Mouse (Mus musculus) CH12.LX (cell line): ENCODE measurements around the gene P4hb. TPM values are rescaled to one million over a fixed set of nuclear protein-coding genes. Genes with fewer than 3 reads are reported as not detected.
A peak's percentile ranks its signal among the peaks of the same experiment; 100 is the strongest.

Experiments used
- DNase-seq: peaks from one replicate; pipeline ENCODE4 v3.0.0-alpha.2; 2013; ENCODE audit errors: extremely low read depth
- H3K27ac ChIP-seq: 2 replicates; pipeline ENCODE4 v1.5.1; 2012; ENCODE audit warnings: low read depth, mild to moderate bottlenecking, control low read depth, moderate library complexity; ENCODE audit not compliant: insufficient read depth
- H3K27me3 ChIP-seq: replicated peaks from 2 replicates; pipeline ENCODE3; 2012; ENCODE audit warnings: inconsistent platforms
- H3K36me3 ChIP-seq, 2 experiments: replicated peaks in 1 of 2; 2 replicates each; pipeline versions ENCODE3 to v1.6.1; 2012; ENCODE audit warnings: inconsistent platforms in 1 of 2, low read length in 1 of 2, mild to moderate bottlenecking in 1 of 2, mixed read lengths in 1 of 2, moderate library complexity in 1 of 2; ENCODE audit not compliant: control insufficient read depth in 1 of 2, insufficient read depth in 1 of 2
- H3K4me1 ChIP-seq, 2 experiments: 2 replicates each; pipeline ENCODE4 v1.6.1; 2012; ENCODE audit warnings: inconsistent platforms in 1 of 2, moderate library complexity in 1 of 2; ENCODE audit not compliant: insufficient read depth in 2 of 2, control insufficient read depth in 1 of 2
- H3K4me2 ChIP-seq: 2 replicates; pipeline ENCODE4 v1.6.1; 2012; ENCODE audit warnings: low read depth, mild to moderate bottlenecking, control low read depth; ENCODE audit not compliant: poor library complexity, insufficient read depth, severe bottlenecking
- H3K4me3 ChIP-seq, 3 experiments: fragments of 150-350 bp in 1 of 3; sonication (generic) in 1 of 3; replicated peaks in 1 of 3; 2 replicates each; pipeline versions ENCODE3 to v1.5.1; 2011 to 2012; ENCODE audit warnings: low read depth in 2 of 3, low read length in 2 of 3, mild to moderate bottlenecking in 2 of 3, moderate library complexity in 2 of 3, control low read depth in 1 of 3, improper control_type of control experiment in 1 of 3, inconsistent platforms in 1 of 3, mixed read lengths in 1 of 3; ENCODE audit not compliant: poor library complexity in 1 of 3
- H3K79me2 ChIP-seq: replicated peaks from 2 replicates; pipeline ENCODE4 v1.6.1; 2012; ENCODE audit warnings: mild to moderate bottlenecking, moderate library complexity; ENCODE audit not compliant: control insufficient read depth, poor library complexity, insufficient read depth, severe bottlenecking; ENCODE audit errors: extremely low read depth
- H3K9ac ChIP-seq: 2 replicates; pipeline ENCODE4 v1.6.1; 2012; ENCODE audit warnings: low read depth, mild to moderate bottlenecking, control low read depth, moderate library complexity; ENCODE audit not compliant: insufficient read depth
- H3K9me3 ChIP-seq: replicated peaks from 2 replicates; pipeline ENCODE3; 2012; ENCODE audit warnings: low read length, inconsistent platforms, mixed read lengths
- BHLHE40 ChIP-seq: IDR thresholded peaks from 2 replicates; pipeline ENCODE4 v1.6.1; 2011; ENCODE audit warnings: mild to moderate bottlenecking, low read depth, low read length, improper control_type of control experiment
- CHD1 ChIP-seq: IDR thresholded peaks from 2 replicates; pipeline ENCODE4 v1.6.1; 2012; ENCODE audit warnings: low read depth, low read length, improper control_type of control experiment, inconsistent platforms
- CHD2 ChIP-seq: IDR thresholded peaks from 2 replicates; pipeline ENCODE4 v1.6.1; 2011; ENCODE audit warnings: low read length, improper control_type of control experiment
- CTCF ChIP-seq, 2 experiments: IDR thresholded peaks in 1 of 2; conservative IDR thresholded peaks in 1 of 2; 2 replicates each; pipeline ENCODE4 v1.5.1; 2011 to 2012; ENCODE audit warnings: low read depth in 2 of 2, low read length in 2 of 2, improper control_type of control experiment in 1 of 2, inconsistent platforms in 1 of 2, mild to moderate bottlenecking in 1 of 2, moderate library complexity in 1 of 2
- E2F4 ChIP-seq: IDR thresholded peaks from 2 replicates; pipeline ENCODE4 v1.6.1; 2011; ENCODE audit warnings: low read depth, low read length, improper control_type of control experiment; ENCODE audit not compliant: insufficient replicate concordance
- ELF1 ChIP-seq: IDR thresholded peaks from 2 replicates; pipeline ENCODE4 v1.6.1; 2014; ENCODE audit warnings: low read depth, mild to moderate bottlenecking, inconsistent platforms, low read length, improper control_type of control experiment
- ETS1 ChIP-seq: conservative IDR thresholded peaks from 2 replicates; pipeline ENCODE4 v1.6.1; 2012; ENCODE audit warnings: low read depth, mild to moderate bottlenecking, inconsistent platforms, low read length, improper control_type of control experiment, moderate library complexity
- GABPA ChIP-seq: IDR thresholded peaks from 2 replicates; pipeline ENCODE4 v1.6.1; 2012; ENCODE audit warnings: low read depth, low read length, improper control_type of control experiment, inconsistent platforms; ENCODE audit not compliant: insufficient replicate concordance
- IRF4 ChIP-seq: IDR thresholded peaks from 2 replicates; pipeline ENCODE4 v1.6.1; 2014; ENCODE audit warnings: low read depth, mild to moderate bottlenecking, inconsistent platforms, low read length, improper control_type of control experiment
- JUN ChIP-seq: IDR thresholded peaks from 2 replicates; pipeline ENCODE4 v1.6.1; 2011; ENCODE audit warnings: low read depth, mild to moderate bottlenecking, low read length, improper control_type of control experiment, moderate library complexity; ENCODE audit not compliant: insufficient read depth
- JUND ChIP-seq: conservative IDR thresholded peaks from 2 replicates; pipeline ENCODE4 v1.6.1; 2011; ENCODE audit warnings: low read depth, low read length, improper control_type of control experiment
- KAT2A ChIP-seq: IDR thresholded peaks from 2 replicates; pipeline ENCODE4 v1.6.1; 2012; ENCODE audit warnings: low read length, improper control_type of control experiment, inconsistent platforms; ENCODE audit not compliant: insufficient replicate concordance
- MAFK ChIP-seq: IDR thresholded peaks from 2 replicates; pipeline ENCODE4 v1.6.1; 2011; ENCODE audit warnings: low read length, improper control_type of control experiment; ENCODE audit not compliant: insufficient replicate concordance
- MAZ ChIP-seq: IDR thresholded peaks from 2 replicates; pipeline ENCODE4 v1.6.1; 2012; ENCODE audit warnings: low read depth, mild to moderate bottlenecking, inconsistent platforms, low read length, improper control_type of control experiment, moderate library complexity
- MEF2A ChIP-seq: IDR thresholded peaks from 2 replicates; pipeline ENCODE4 v1.6.1; 2014; ENCODE audit warnings: low read depth, mild to moderate bottlenecking, inconsistent platforms, low read length, improper control_type of control experiment, borderline replicate concordance
- MYC ChIP-seq: IDR thresholded peaks from 2 replicates; pipeline ENCODE4 v1.6.1; 2011; ENCODE audit warnings: low read depth, mild to moderate bottlenecking, improper control_type of control experiment, low read length
- NELFE ChIP-seq: IDR thresholded peaks from 2 replicates; pipeline ENCODE4 v1.6.1; 2011; ENCODE audit warnings: low read depth, low read length, improper control_type of control experiment
- NRF1 ChIP-seq: IDR thresholded peaks from 2 replicates; pipeline ENCODE4 v1.6.1; 2014; ENCODE audit warnings: low read depth, mild to moderate bottlenecking, inconsistent platforms, low read length, improper control_type of control experiment, moderate library complexity
- PAX5 ChIP-seq: IDR thresholded peaks from 2 replicates; pipeline ENCODE4 v1.6.1; 2012; ENCODE audit warnings: low read length, inconsistent platforms, mixed read lengths
- POLR2A ChIP-seq: IDR thresholded peaks from 2 replicates; pipeline ENCODE4 v1.6.1; 2011; ENCODE audit warnings: low read depth, mild to moderate bottlenecking, improper control_type of control experiment, low read length
- POLR2AphosphoS2 ChIP-seq: IDR thresholded peaks from 2 replicates; pipeline ENCODE4 v1.6.1; 2011; ENCODE audit warnings: low read depth, low read length, improper control_type of control experiment
- RAD21 ChIP-seq: IDR thresholded peaks from 2 replicates; pipeline ENCODE4 v1.6.1; 2011; ENCODE audit warnings: low read depth, mild to moderate bottlenecking, low read length, improper control_type of control experiment, moderate library complexity
- RCOR1 ChIP-seq: conservative IDR thresholded peaks from 2 replicates; pipeline ENCODE4 v1.6.1; 2012; ENCODE audit warnings: low read depth, mild to moderate bottlenecking, inconsistent platforms, low read length, improper control_type of control experiment
- SIN3A ChIP-seq: IDR thresholded peaks from 2 replicates; pipeline ENCODE4 v1.6.1; 2012; ENCODE audit warnings: low read length, improper control_type of control experiment, inconsistent platforms
- SMC3 ChIP-seq: IDR thresholded peaks from 2 replicates; pipeline ENCODE4 v1.6.1; 2011; ENCODE audit warnings: low read depth, low read length, improper control_type of control experiment
- TBP ChIP-seq: conservative IDR thresholded peaks from 2 replicates; pipeline ENCODE4 v1.6.1; 2011; ENCODE audit warnings: low read depth, low read length, improper control_type of control experiment
- TCF12 ChIP-seq: IDR thresholded peaks from 2 replicates; pipeline ENCODE4 v1.6.1; 2014; ENCODE audit warnings: low read depth, mild to moderate bottlenecking, inconsistent platforms, low read length, improper control_type of control experiment
- UBTF ChIP-seq: IDR thresholded peaks from 2 replicates; pipeline ENCODE4 v1.6.1; 2012; ENCODE audit warnings: low read depth, mild to moderate bottlenecking, inconsistent platforms, low read length, improper control_type of control experiment, moderate library complexity
- USF1 ChIP-seq: IDR thresholded peaks from 2 replicates; pipeline ENCODE4 v1.6.1; 2014; ENCODE audit warnings: low read depth, mild to moderate bottlenecking, inconsistent platforms, low read length, improper control_type of control experiment
- USF2 ChIP-seq: conservative IDR thresholded peaks from 2 replicates; pipeline ENCODE4 v1.6.1; 2011; ENCODE audit warnings: low read depth, low read length, improper control_type of control experiment
- ZKSCAN1 ChIP-seq: IDR thresholded peaks from 2 replicates; pipeline ENCODE4 v1.6.1; 2012; ENCODE audit warnings: low read depth, inconsistent platforms, low read length, improper control_type of control experiment, borderline replicate concordance
- ZMIZ1 ChIP-seq: IDR thresholded peaks from 2 replicates; pipeline ENCODE4 v1.6.1; 2012; ENCODE audit warnings: low read depth, mild to moderate bottlenecking, inconsistent platforms, low read length, improper control_type of control experiment
- ZNF384 ChIP-seq: IDR thresholded peaks from 2 replicates; pipeline ENCODE4 v1.6.1; 2012; ENCODE audit warnings: low read depth, low read length, improper control_type of control experiment, inconsistent platforms
- dilution Hi-C: fragments of 300-500 bp; cut with MboI; formaldehyde crosslinking; loops from 2 replicates; pipeline ENCODE4 v1.14.3; 2020; ENCODE audit warnings: low sequenced_read_pairs; ENCODE audit not compliant: extremely low pct_unique_long_range_greater_than_20kb, extremely low pct_ligation_motif_present
- in situ Hi-C: fragments of 300-500 bp; cut with MboI; formaldehyde crosslinking; loops from 3 replicates; pipeline ENCODE4 v1.14.3; 2019; ENCODE audit warnings: low sequenced_read_pairs, low pct_ligation_motif_present, low pct_unique_long_range_greater_than_20kb, mixed read lengths
- polyA plus RNA-seq: library from polyadenylated mRNA; unstranded; fragments of >175 nt; gene quantifications from 2 replicates; pipeline ENCODE4 v1.2.1, GENCODE M21; 2012; ENCODE audit warnings: low read depth; ENCODE audit not compliant: insufficient read length
- total RNA-seq, 2 experiments: library from RNA; depleted of rRNA; stranded (reverse); fragments of 300-350 nt in 1 of 2; fragments of >200 nt in 1 of 2; gene quantifications; 2 replicates each; pipeline ENCODE4 v1.2.3; 2012 to 2014

Gene P4hb
- total and polyA plus RNA-seq, 3 experiments, result 486 to 644 (median 531) TPM

- TF ChIP-seq BHLHE40 (no peak), USF2 (no peak), ZKSCAN1 (no peak)
These were observed 45.8 kb upstream of the P4hb start (continued) for GRCm38 (mm10) chr11:120618619-120619535.

DNA sequence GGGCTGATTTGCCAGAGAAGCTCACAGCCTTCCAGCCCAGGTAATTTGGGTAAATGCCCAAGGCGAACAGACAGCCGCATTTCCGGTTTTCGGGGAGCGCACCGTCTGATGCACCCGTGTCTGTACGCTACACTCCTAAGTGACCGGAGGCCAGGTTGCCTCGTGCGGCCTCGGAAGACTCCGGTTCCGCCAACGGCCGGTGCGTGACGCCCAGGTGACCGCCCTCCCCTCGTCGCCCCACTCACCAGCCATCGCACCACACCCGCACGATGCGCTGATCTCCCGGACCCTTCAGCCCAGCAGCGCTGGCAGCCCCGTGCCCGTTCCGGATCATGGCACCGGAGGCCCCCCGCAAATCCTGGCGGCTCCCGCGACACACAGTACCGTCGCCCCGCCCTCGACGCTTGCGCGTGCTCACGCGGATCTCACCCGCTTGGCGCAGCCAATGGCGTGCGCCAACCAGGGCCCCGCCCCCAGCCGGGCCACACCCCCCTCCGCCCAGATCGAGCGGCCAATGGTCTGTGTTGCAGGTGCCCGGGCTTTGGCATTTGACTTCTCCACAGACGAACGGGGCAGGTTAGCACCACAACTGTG lies 44.6 kb upstream of the P4hb start, which contains the start of gene Pcyt2:
Pcyt2 (minus strand) TSS at position 418 of the 594 bp plus-strand sequence.
- Histone ChIP-seq H3K9me3 (no peaks in the 10 kb centered on the region), H3K27ac (peak within 1 kb of the TSS; percentile 59), H3K27me3 (no peaks in the 10 kb centered on the region), H3K4me2 (peak within 1 kb of the TSS; percentile 63), H3K9ac (peak within 1 kb of the TSS; percentile 73), H3K79me2 (peaks cover 22% of the 10 kb centered on the region), H3K4me1 (peaks cover 8 to 36% of the 10 kb centered on the region in 2 experiments), H3K36me3 (peaks cover 62 to 80% of the 10 kb centered on the region in 2 experiments), H3K4me3 (peak within 1 kb of the TSS; percentile 75 to 87 (median 79))
- dilution Hi-C loops (no loop called here), in situ Hi-C loops (no loop called here)
- DNase-seq, result peak; percentile 96
- peak; percentile 57 for TF ChIP-seq MEF2A
- TF ChIP-seq USF1, result no peak; the same call in 1 of the 2 replicates
- TF ChIP-seq ZMIZ1, result peak; percentile 94
- TF ChIP-seq JUND, result no peak
- TF ChIP-seq ELF1, result peak; percentile 49
- peak; percentile 52; the same call in 1 of the 2 replicates for TF ChIP-seq TBP
- TF ChIP-seq USF2, result no peak
- TF ChIP-seq MAFK, result no peak
- TF ChIP-seq CHD1, result no peak
- TF ChIP-seq POLR2AphosphoS2, result peak; percentile 99
- peak; percentile 90 for TF ChIP-seq NRF1
- TF ChIP-seq RAD21, result no peak
- no peak for TF ChIP-seq SMC3
- TF ChIP-seq POLR2A, result peak; percentile 96
- peak; percentile 92 for TF ChIP-seq BHLHE40
- peak; percentile 13; the same call in 1 of the 2 replicates for TF ChIP-seq IRF4
- peak; percentile 79 for TF ChIP-seq CHD2
- TF ChIP-seq RCOR1, result no peak; the same call in 1 of the 2 replicates
- no peak for TF ChIP-seq ZNF384
- peak; percentile 95 for TF ChIP-seq NELFE
- no peak for TF ChIP-seq GABPA
- peak; percentile 92 for TF ChIP-seq SIN3A
- no peak; the same call in 1 of the 2 replicates for TF ChIP-seq E2F4
- TF ChIP-seq PAX5, result no peak
- no peak for TF ChIP-seq JUN
- no peak for TF ChIP-seq KAT2A
- peak; percentile 78 for TF ChIP-seq MAZ
- no peak for TF ChIP-seq CTCF (conservative IDR thresholded peaks at IDR 0.05 in 1 of 2, IDR thresholded peaks at IDR 0.05 in 1 of 2; ENCODE audit: low read depth in 2 of 2, low read length in 2 of 2)
- TF ChIP-seq MYC, result 0 out of 2 replicates have a peak, but pooled peaks have one; percentile 52
- no peak for TF ChIP-seq ZKSCAN1
- peak; percentile 73 for TF ChIP-seq TCF12
- TF ChIP-seq ETS1, result no peak
- TF ChIP-seq UBTF, result peak; percentile 17; the same call in 1 of the 2 replicates
